30 mouse cellular contexts compared by ENCODE assay signal in the genomic region with DNA sequence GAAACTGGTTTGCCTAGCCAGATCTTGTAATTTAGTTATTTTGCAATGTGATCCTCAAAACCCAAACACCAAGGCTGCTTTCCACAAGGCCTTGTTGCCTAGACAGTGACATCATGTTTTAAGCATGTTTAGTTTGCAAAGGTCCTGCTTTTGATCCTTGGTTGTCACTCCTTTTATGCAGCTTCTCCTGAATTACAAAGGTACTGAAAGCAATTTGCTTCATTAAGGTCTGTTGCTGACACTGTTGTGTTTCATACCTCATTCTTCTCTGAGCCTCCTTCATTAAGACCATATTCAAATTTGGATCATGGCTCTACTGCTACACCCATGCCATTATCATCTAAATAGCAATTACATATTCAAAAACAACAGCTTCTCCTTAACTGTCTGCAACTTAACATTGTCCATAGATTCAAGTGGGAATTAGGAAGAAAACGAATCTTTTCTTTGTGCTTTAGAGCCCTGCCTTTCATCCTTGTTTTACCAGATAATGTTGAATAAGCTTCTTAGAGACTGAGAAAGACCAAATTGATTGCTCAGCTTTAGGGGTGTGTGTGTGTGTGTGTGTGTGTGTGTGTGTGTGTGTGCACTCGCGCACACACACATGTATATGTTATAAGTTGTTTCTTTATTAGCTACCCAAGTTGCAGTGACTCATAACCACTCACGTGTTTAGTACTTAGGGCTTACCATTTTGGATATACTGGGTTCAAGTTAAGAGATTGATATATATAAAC. TPM values are rescaled to one million over a fixed set of nuclear protein-coding genes. Genes with fewer than 3 reads are reported as not detected.
A peak's percentile ranks its signal among the peaks of the same experiment; 100 is the strongest.
DNase-seq lines count a peak whose midpoint lies in the region; ATAC-seq lines count a peak whose summit lies in the region.
"Had no signal": no experiment of that assay in that cellular context is flagged by ENCODE, and none has a peak within 500 bp of the region (broad histone marks: within the 10 kb centered on the region; RNA-seq: fewer than 3 reads in every experiment).

No protein-coding gene starts in this region.

- ATAC-seq in embryonic facial prominence, embryonic 11.5 days (replicated peaks; ENCODE audit: insufficient number of reproducible peaks, low FRiP score, low TSS enrichment, low read depth): no peak
- ATAC-seq in embryonic facial prominence, embryonic 14.5 days (ENCODE audit: low read depth): no peak
- peak; percentile 90 for ATAC-seq in forebrain, embryonic 16.5 days
- ATAC-seq: activated CD4-positive, CD25-positive, alpha-beta regulatory T cell, adult 4 months; intestine, postnatal 0 days; lung, postnatal 0 days; midbrain, embryonic 16.5 days had no signal

- DNase-seq in embryonic facial prominence, embryonic 11.5 days (ENCODE audit: low spot score): peak; percentile 38
- no peak for DNase-seq in embryonic facial prominence, embryonic 10.5 days (ENCODE audit: low spot score)
- DNase-seq in R1 (ENCODE audit: low read depth, low spot score): peak; percentile 30
- DNase-seq in embryonic facial prominence, embryonic 14.5 days (ENCODE audit: low spot score): peak; percentile 58
- DNase-seq in heart, adult 18-20 months: no peak
- no peak for DNase-seq in kidney, adult 9 months
- DNase-seq: adrenal gland, adult 2 months; adrenal gland, postnatal 36 days; cerebellum, adult 2 months; cerebellum, postnatal 14 days; gastrocnemius, adult 2 months; gastrocnemius, postnatal 36 days; heart, adult 2 months; kidney, postnatal 4 days; liver, embryonic 13.5 days; lung, adult 18-20 months; lung, postnatal 4 days; right cerebral cortex, postnatal 25 days; thymus, postnatal 4 days had no signal

- no peak overlapping the region for H3K9ac ChIP-seq in embryonic facial prominence, embryonic 11.5 days (replicated peaks; ENCODE audit: low read length)
- H3K9ac ChIP-seq in embryonic facial prominence, embryonic 14.5 days (ENCODE audit: low read depth, low read length): no peak overlapping the region
- no peak overlapping the region for H3K9ac ChIP-seq in forebrain, embryonic 16.5 days (replicated peaks; ENCODE audit: low read depth, low read length)
- H3K9ac ChIP-seq: heart, embryonic 12.5 days; hindbrain, embryonic 14.5 days; limb, embryonic 15.5 days; liver, embryonic 13.5 days had no signal

- no peaks in the 10 kb centered on the region for H3K4me1 ChIP-seq in embryonic facial prominence, embryonic 11.5 days (ENCODE audit: control insufficient read depth, insufficient read depth, low read length)
- peaks cover 4% of the 10 kb centered on the region; the same call in 1 of the 2 replicates for H3K4me1 ChIP-seq in embryonic facial prominence, embryonic 10.5 days
- H3K4me1 ChIP-seq in embryonic facial prominence, embryonic 14.5 days (ENCODE audit: control insufficient read depth, insufficient read depth, low read length): 0 out of 2 replicates have a peak, but pooled peaks cover 2% of the 10 kb centered on the region
- H3K4me1 ChIP-seq in forebrain, embryonic 16.5 days (replicated peaks; ENCODE audit: control insufficient read depth, insufficient read depth, low read length): peaks cover 4% of the 10 kb centered on the region; the same call in 1 of the 2 replicates
- H3K4me1 ChIP-seq: heart, embryonic 12.5 days; limb, embryonic 10.5 days; limb, embryonic 15.5 days; liver, embryonic 13.5 days; megakaryocyte, embryonic 14.5 days had no signal

- H3K9me3 ChIP-seq in embryonic facial prominence, embryonic 11.5 days (replicated peaks; ENCODE audit: control insufficient read depth, low read length): no peaks in the 10 kb centered on the region
- no peaks in the 10 kb centered on the region for H3K9me3 ChIP-seq in embryonic facial prominence, embryonic 10.5 days
- no peaks in the 10 kb centered on the region for H3K9me3 ChIP-seq in embryonic facial prominence, embryonic 14.5 days (ENCODE audit: control insufficient read depth, low read length)
- H3K9me3 ChIP-seq in forebrain, embryonic 16.5 days (ENCODE audit: control insufficient read depth, low read length): no peaks in the 10 kb centered on the region
- H3K9me3 ChIP-seq: G1E; heart, embryonic 12.5 days; limb, embryonic 10.5 days; limb, embryonic 15.5 days; liver, embryonic 13.5 days; megakaryocyte, embryonic 14.5 days had no signal

- 79% methylated on average over 4 of the region's 4 CpGs for WGBS in embryonic facial prominence, embryonic 11.5 days
- WGBS in embryonic facial prominence, embryonic 10.5 days: 83% methylated on average over 4 of the region's 4 CpGs
- 74% methylated on average over 4 of the region's 4 CpGs for WGBS in embryonic facial prominence, embryonic 14.5 days
- WGBS in forebrain, embryonic 16.5 days: 15% methylated on average over 4 of the region's 4 CpGs

- H3K27me3 ChIP-seq in embryonic facial prominence, embryonic 11.5 days (ENCODE audit: control insufficient read depth, insufficient read depth, low read length): no peaks in the 10 kb centered on the region
- H3K27me3 ChIP-seq in embryonic facial prominence, embryonic 10.5 days (replicated peaks; ENCODE audit: low read depth, poor library complexity, severe bottlenecking): no peaks in the 10 kb centered on the region
- no peaks in the 10 kb centered on the region for H3K27me3 ChIP-seq in embryonic facial prominence, embryonic 14.5 days (replicated peaks; ENCODE audit: control insufficient read depth, insufficient read depth, low read length)
- H3K27me3 ChIP-seq in forebrain, embryonic 16.5 days (replicated peaks; ENCODE audit: control insufficient read depth, insufficient read depth, low read length): no peaks in the 10 kb centered on the region
- H3K27me3 ChIP-seq: heart, embryonic 12.5 days; limb, embryonic 15.5 days; liver, embryonic 13.5 days; megakaryocyte, embryonic 14.5 days had no signal

- H3K27ac ChIP-seq in embryonic facial prominence, embryonic 11.5 days (replicated peaks; ENCODE audit: low read depth, low read length): no peak overlapping the region
- no peak overlapping the region for H3K27ac ChIP-seq in embryonic facial prominence, embryonic 10.5 days (replicated peaks)
- no peak overlapping the region for H3K27ac ChIP-seq in embryonic facial prominence, embryonic 14.5 days (replicated peaks; ENCODE audit: low read depth, low read length)
- H3K27ac ChIP-seq in forebrain, embryonic 16.5 days (ENCODE audit: low read length): peak overlapping the region; percentile 58
- H3K27ac ChIP-seq: gastrocnemius, adult 2 months; heart, adult 2 months; hindbrain, embryonic 14.5 days; limb, embryonic 10.5 days; limb, embryonic 15.5 days; liver, embryonic 13.5 days had no signal

- no peaks in the 10 kb centered on the region for H3K36me3 ChIP-seq in embryonic facial prominence, embryonic 11.5 days (replicated peaks; ENCODE audit: control insufficient read depth, insufficient read depth, low read depth, low read length)
- H3K36me3 ChIP-seq in embryonic facial prominence, embryonic 10.5 days (replicated peaks): no peaks in the 10 kb centered on the region
- H3K36me3 ChIP-seq in embryonic facial prominence, embryonic 14.5 days (ENCODE audit: control insufficient read depth, insufficient read depth, low read length): no peaks in the 10 kb centered on the region
- H3K36me3 ChIP-seq in forebrain, embryonic 16.5 days (ENCODE audit: control insufficient read depth, insufficient read depth): no peaks in the 10 kb centered on the region
- H3K36me3 ChIP-seq: heart, embryonic 12.5 days; limb, embryonic 10.5 days; limb, embryonic 15.5 days; liver, embryonic 13.5 days had no signal

- no peak overlapping the region for H3K4me2 ChIP-seq in embryonic facial prominence, embryonic 11.5 days (ENCODE audit: low read depth, low read length)
- no peak overlapping the region for H3K4me2 ChIP-seq in embryonic facial prominence, embryonic 14.5 days (ENCODE audit: low read depth, low read length)
- no peak overlapping the region for H3K4me2 ChIP-seq in forebrain, embryonic 16.5 days (ENCODE audit: low read length)
- H3K4me2 ChIP-seq: heart, embryonic 12.5 days; hindbrain, embryonic 14.5 days; limb, embryonic 15.5 days; liver, embryonic 13.5 days had no signal

- no peak overlapping the region for H3K4me3 ChIP-seq in embryonic facial prominence, embryonic 11.5 days (ENCODE audit: low read depth, low read length)
- no peak overlapping the region for H3K4me3 ChIP-seq in embryonic facial prominence, embryonic 10.5 days
- H3K4me3 ChIP-seq in embryonic facial prominence, embryonic 14.5 days (ENCODE audit: low read depth, low read length): no peak overlapping the region
- no peak overlapping the region for H3K4me3 ChIP-seq in forebrain, embryonic 16.5 days (replicated peaks; ENCODE audit: low read length)
- H3K4me3 ChIP-seq: gastrocnemius, adult 2 months; heart, adult 2 months; heart, embryonic 12.5 days; limb, embryonic 10.5 days; limb, embryonic 15.5 days; liver, embryonic 13.5 days; megakaryocyte, embryonic 14.5 days had no signal

RNA-seq across cellular contexts. Expression of gene Gm45062, which starts 35.0 kb away (rescaled TPM):
- 14.3 and 17.1 TPM in 2 replicates for polyA plus RNA-seq in embryonic facial prominence, embryonic 11.5 days (2014; fragmentation: Nextera tagmentation; extraction: Ambion mirVana)
- 6.9 and 7.1 TPM in 2 replicates for polyA plus RNA-seq in embryonic facial prominence, embryonic 10.5 days (2016; fragmentation: Nextera tagmentation; extraction: Ambion mirVana)
- 8.2 and 8.3 TPM in 2 replicates for polyA plus RNA-seq in embryonic facial prominence, embryonic 14.5 days (2014; fragmentation: Nextera tagmentation; extraction: Ambion mirVana)
- 24.3 and 29.3 TPM in 2 replicates for polyA plus RNA-seq in forebrain, embryonic 16.5 days (2015; fragmentation: Nextera tagmentation; extraction: Ambion mirVana)
- total RNA-seq in heart, adult 18-20 months (2021): not detected
- total RNA-seq: gastrocnemius, postnatal 36 days had no signal
- polyA plus RNA-seq: G1E had no signal

RNA-seq across cellular contexts. Expression of gene Umad1, which starts 35.1 kb away (rescaled TPM):
- polyA plus RNA-seq in embryonic facial prominence, embryonic 11.5 days (2014; fragmentation: Nextera tagmentation; extraction: Ambion mirVana): 19.7 and 22.6 TPM in 2 replicates
- polyA plus RNA-seq in embryonic facial prominence, embryonic 10.5 days (2016; fragmentation: Nextera tagmentation; extraction: Ambion mirVana): 15.4 and 19.2 TPM in 2 replicates
- 19.1 and 20.0 TPM in 2 replicates for polyA plus RNA-seq in embryonic facial prominence, embryonic 14.5 days (2014; fragmentation: Nextera tagmentation; extraction: Ambion mirVana)
- 46.0 and 49.3 TPM in 2 replicates for polyA plus RNA-seq in forebrain, embryonic 16.5 days (2015; fragmentation: Nextera tagmentation; extraction: Ambion mirVana)
- total RNA-seq in heart, adult 18-20 months (2021): 10 to 100 TPM; 12.5 to 13.6 TPM

RNA-seq across cellular contexts. Expression of gene Rpa3, which starts 35.2 kb away (rescaled TPM):
- polyA plus RNA-seq in embryonic facial prominence, embryonic 11.5 days (2014; fragmentation: Nextera tagmentation; extraction: Ambion mirVana): 208 and 228 TPM in 2 replicates
- 204 and 210 TPM in 2 replicates for polyA plus RNA-seq in embryonic facial prominence, embryonic 10.5 days (2016; fragmentation: Nextera tagmentation; extraction: Ambion mirVana)
- polyA plus RNA-seq in embryonic facial prominence, embryonic 14.5 days (2014; fragmentation: Nextera tagmentation; extraction: Ambion mirVana): 133 and 137 TPM in 2 replicates
- polyA plus RNA-seq in forebrain, embryonic 16.5 days (2015; fragmentation: Nextera tagmentation; extraction: Ambion mirVana): 82.8 and 96.3 TPM in 2 replicates
- 10 to 100 TPM; 19.6 to 22.8 TPM for total RNA-seq in heart, adult 18-20 months (2021)

Comparison
In these comparisons a context has a peak if more than half of its experiments do, and no peak if none do; other contexts are left out.
1. DNase-seq: peak in embryonic facial prominence, embryonic 11.5 days (single experiment), R1 (single experiment) and embryonic facial prominence, embryonic 14.5 days (single experiment); none in embryonic facial prominence, embryonic 10.5 days (single experiment), heart, adult 18-20 months (0 of 2) and kidney, adult 9 months (single experiment).